Mouse (Mus musculus) naive thymus-derived CD4-positive, alpha-beta T cell, adult 5 months (primary cell): ENCODE measurements around the gene Dll4. TPM values are rescaled to one million over a fixed set of nuclear protein-coding genes. Genes with fewer than 3 reads are reported as not detected.

Source experiments
- polyA plus RNA-seq: library from polyadenylated mRNA; unstranded; fragments of 100-300 nt; shearing (Covaris generic); gene quantifications from one replicate; pipeline ENCODE4 v1.2.1, GENCODE M21; 2017

Dll4 gene
- not detected for polyA plus RNA-seq

DNA sequence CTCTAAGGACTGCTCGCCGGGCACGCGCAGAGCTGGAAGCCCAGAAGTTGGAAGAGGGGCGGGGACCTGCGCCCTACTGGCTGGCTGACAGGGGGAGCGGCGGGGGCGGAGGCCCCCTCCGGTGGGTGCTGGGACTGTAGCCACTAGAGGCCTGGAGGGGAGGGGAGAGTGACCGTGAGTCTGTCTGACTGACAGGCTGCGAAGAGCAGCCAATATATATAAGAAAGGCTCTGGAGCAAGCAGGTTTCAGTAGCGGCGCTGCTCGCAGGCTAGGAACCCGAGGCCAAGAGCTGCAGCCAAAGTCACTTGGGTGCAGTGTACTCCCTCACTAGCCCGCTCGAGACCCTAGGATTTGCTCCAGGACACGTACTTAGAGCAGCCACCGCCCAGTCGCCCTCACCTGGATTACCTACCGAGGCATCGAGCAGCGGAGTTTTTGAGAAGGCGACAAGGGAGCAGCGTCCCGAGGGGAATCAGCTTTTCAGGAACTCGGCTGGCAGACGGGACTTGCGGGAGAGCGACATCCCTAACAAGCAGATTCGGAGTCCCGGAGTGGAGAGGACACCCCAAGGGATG, at the start of gene Dll4:
Gene Dll4, plus strand, starts transcription at position 217 of the 576 bp plus-strand sequence.

DNA sequence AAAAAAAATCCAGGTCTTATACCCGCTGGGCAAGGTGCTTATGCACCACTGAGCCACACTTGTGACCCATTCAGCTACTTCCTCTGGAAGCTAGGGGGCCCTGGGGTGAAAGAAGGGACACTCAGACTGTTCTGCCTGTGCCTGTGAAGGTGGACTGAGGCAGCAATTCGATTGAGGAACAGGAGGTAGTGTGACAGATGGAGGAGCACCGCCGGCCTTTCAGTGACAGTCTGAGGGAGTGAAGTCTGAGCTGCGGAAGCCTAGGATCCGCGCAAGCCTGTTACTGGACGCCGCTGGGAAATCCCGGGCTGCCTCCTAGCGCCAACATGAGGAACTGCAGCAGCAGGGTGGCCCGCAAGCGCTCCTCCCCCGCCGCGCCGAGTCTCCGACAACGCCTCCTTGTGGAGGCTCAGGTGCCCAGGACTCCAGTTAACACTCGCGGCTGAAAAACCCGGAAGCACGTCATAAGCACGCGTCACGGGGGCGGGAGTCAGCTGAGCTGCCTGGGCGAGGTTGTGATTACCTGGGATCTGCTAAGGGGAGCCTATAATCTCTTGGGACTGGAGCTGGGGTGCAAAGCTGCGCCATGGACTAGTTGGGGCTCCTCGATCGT, 37.2 kb upstream of the Dll4 start, which contains the start of gene Vps18:
Gene Vps18, plus strand, starts transcription at position 471 of the 613 bp plus-strand sequence.

DNA sequence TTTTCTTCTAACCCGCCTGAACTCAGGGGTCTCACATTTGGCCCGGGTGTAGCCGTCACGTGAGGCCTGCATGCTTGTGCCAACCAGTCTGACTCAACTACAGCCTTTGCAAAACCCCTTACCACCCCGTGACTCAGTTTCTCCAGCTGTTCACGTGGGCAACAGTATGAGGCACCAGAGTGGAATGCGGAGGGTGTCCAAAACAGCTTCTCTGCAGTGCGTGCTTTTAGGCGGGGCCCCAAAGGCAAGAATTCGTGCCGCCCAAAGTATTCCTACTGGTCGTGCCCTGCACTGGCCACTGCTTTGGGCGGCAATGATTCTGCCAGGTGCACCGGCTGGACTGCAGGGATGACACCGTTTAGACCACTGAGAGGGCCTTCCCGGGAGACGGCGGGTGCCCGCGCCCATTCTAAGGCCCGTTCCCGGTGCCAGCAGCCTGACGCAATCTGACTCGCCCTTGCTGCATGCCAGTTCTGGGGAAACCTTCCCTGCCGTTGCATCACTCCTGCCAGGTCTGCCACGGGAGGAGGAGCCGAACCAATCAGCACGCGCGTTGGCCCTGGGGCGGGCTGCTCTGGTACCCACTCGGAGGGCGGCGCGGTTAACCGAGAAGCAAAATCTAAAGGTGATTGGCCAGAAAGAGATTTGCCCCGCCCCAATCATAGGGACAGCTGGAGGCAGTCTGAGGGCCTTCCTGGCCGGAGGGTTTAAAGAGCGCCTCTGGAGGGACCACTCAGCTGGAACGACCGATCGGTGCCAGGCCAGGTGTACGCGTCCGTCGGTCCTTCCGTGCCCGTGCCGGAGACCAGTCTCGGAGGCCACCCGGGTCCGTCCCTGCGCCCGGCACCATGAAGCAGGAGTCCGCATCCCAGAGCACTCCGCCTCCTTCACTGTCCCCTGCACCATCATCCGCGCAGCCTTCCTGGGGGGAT, 25.2 kb downstream of the Dll4 start, which contains the start of gene Chac1:
Gene Chac1, plus strand, starts transcription at position 675 of the 932 bp plus-strand sequence.

Other genes with a start within 250 kb of the Dll4 start
- gene Rad51, start 213.0 kb upstream of the Dll4 start, polyA plus RNA-seq = 2.6 TPM
- gene Rmdn3, start 168.8 kb upstream of the Dll4 start, polyA plus RNA-seq = 26.3 TPM
- gene Gchfr, start 158.0 kb upstream of the Dll4 start, polyA plus RNA-seq = not detected
- 1.1 TPM for gene Gm14137, start 151.3 kb upstream of the Dll4 start, polyA plus RNA-seq
- 31.1 TPM for gene Zfyve19, start 117.2 kb upstream of the Dll4 start, polyA plus RNA-seq
- 17.9 TPM for gene Dnajc17, start 117.0 kb upstream of the Dll4 start, polyA plus RNA-seq
- gene Ppp1r14d, start 95.9 kb upstream of the Dll4 start, polyA plus RNA-seq = not detected
- not detected for gene Spint1, start 88.4 kb upstream of the Dll4 start, polyA plus RNA-seq
- not detected for gene Rhov, start 54.5 kb upstream of the Dll4 start, polyA plus RNA-seq
- gene Vps18, start 37.0 kb upstream of the Dll4 start, polyA plus RNA-seq = 16.3 TPM
- not detected for gene Chac1, start 25.4 kb downstream of the Dll4 start, polyA plus RNA-seq
- gene Ino80, start 151.9 kb downstream of the Dll4 start, polyA plus RNA-seq = 6.4 TPM
- 0.07 TPM for gene Exd1, start 221.8 kb downstream of the Dll4 start, polyA plus RNA-seq
- 103 TPM for gene Chp1, start 221.9 kb downstream of the Dll4 start, polyA plus RNA-seq